Mouse (Mus musculus) embryonic facial prominence, embryonic 14.5 days (tissue): Measurements from ENCODE around the gene Esr2. TPM values are rescaled to one million over a fixed set of nuclear protein-coding genes. Genes with fewer than 3 reads are reported as not detected.
A peak's percentile ranks its signal among the peaks of the same experiment; 100 is the strongest.

ENCODE experiments used
- ATAC-seq: fragments of 200-750 bp; cut with Nextera tagmentation; 2 replicates; pipeline ENCODE4 v1.8.0; 2017; ENCODE audit warnings: low read depth, moderate number of reproducible peaks, moderate TSS enrichment
- DNase-seq: peaks from one replicate; pipeline ENCODE4 v3.0.0-alpha.2; 2015; ENCODE audit warnings: low spot score
- H3K27ac ChIP-seq: fragments of 300-500 bp; sonication (generic); replicated peaks from 2 replicates; pipeline ENCODE4 v1.5.1; 2014; ENCODE audit warnings: low read depth, mild to moderate bottlenecking, low read length, moderate library complexity
- H3K27me3 ChIP-seq: fragments of 300-500 bp; sonication (generic); replicated peaks from 2 replicates; pipeline ENCODE4 v1.6.1; 2014; ENCODE audit warnings: low read length; ENCODE audit not compliant: control insufficient read depth, insufficient read depth
- H3K36me3 ChIP-seq: fragments of 300-500 bp; sonication (generic); 2 replicates; pipeline ENCODE4 v1.6.1; 2014; ENCODE audit warnings: low read length, mixed read lengths; ENCODE audit not compliant: control insufficient read depth, insufficient read depth
- H3K4me1 ChIP-seq: fragments of 300-500 bp; sonication (generic); 2 replicates; pipeline ENCODE4 v1.6.1; 2014; ENCODE audit warnings: antibody characterized with exemption, low read length; ENCODE audit not compliant: control insufficient read depth, insufficient read depth
- H3K4me2 ChIP-seq: fragments of 300-500 bp; sonication (generic); 2 replicates; pipeline ENCODE4 v1.6.1; 2014; ENCODE audit warnings: low read depth, mild to moderate bottlenecking, low read length, moderate library complexity, mixed read lengths
- H3K4me3 ChIP-seq: fragments of 300-500 bp; sonication (generic); 2 replicates; pipeline ENCODE4 v1.5.1; 2014; ENCODE audit warnings: low read depth, mild to moderate bottlenecking, low read length
- H3K9ac ChIP-seq: fragments of 300-500 bp; sonication (generic); 2 replicates; pipeline ENCODE4 v1.6.1; 2014; ENCODE audit warnings: low read depth, mild to moderate bottlenecking, low read length, moderate library complexity, mixed read lengths
- H3K9me3 ChIP-seq: fragments of 300-500 bp; sonication (generic); 2 replicates; pipeline ENCODE4 v1.6.1; 2016; ENCODE audit warnings: low read length; ENCODE audit not compliant: control insufficient read depth
- WGBS: fragments of 180-500 bp; shearing (Covaris S2); extraction: QIAGEN DNeasy Blood & Tissue Kit; methylation state at CpG from one replicate; pipeline ENCODE4 v1.1.7; 2014; 5-methylcytosine and 5-hydroxymethylcytosine counted together
- polyA plus RNA-seq: library from polyadenylated mRNA; unstranded; fragments of >200 nt; fragmentation: Nextera tagmentation; extraction: Ambion mirVana; gene quantifications from 2 replicates; pipeline ENCODE4 v1.2.1, GENCODE M21; 2014

Esr2 gene
- polyA plus RNA-seq, 1 experiment from 2014 or later, result not detected

- no peak overlapping the region for H3K4me3 ChIP-seq
- H3K27me3 ChIP-seq, result no peaks in the 10 kb centered on the region
- DNase-seq, result peak; percentile 11
- H3K27ac ChIP-seq, result no peak overlapping the region
- H3K36me3 ChIP-seq, result no peaks in the 10 kb centered on the region
- H3K9me3 ChIP-seq, result no peaks in the 10 kb centered on the region
- WGBS, result 56% methylated on average over 15 of the region's 15 CpGs
- ATAC-seq, result no peak
- no peak overlapping the region for H3K9ac ChIP-seq
- no peak overlapping the region; the same call in 1 of the 2 replicates for H3K4me2 ChIP-seq
- H3K4me1 ChIP-seq, result peaks cover 6% of the 10 kb centered on the region; the same call in 1 of the 2 replicates
Measured at GRCm38 (mm10) chr12:76085956-76086905, 90.8 kb downstream of the Esr2 start.

- H3K36me3 ChIP-seq, result no peaks in the 10 kb centered on the region; the same call in 1 of the 2 replicates
- H3K27ac ChIP-seq, result no peak overlapping the region
- H3K4me2 ChIP-seq, result no peak overlapping the region
- peaks cover 12% of the 10 kb centered on the region for H3K4me1 ChIP-seq
- no peak overlapping the region for H3K9ac ChIP-seq
- H3K9me3 ChIP-seq, result no peaks in the 10 kb centered on the region
- whole genome bisulfite sequencing, result 59% methylated on average over 9 of the region's 9 CpGs
- ATAC-seq (no peak), DNase-seq (no peak)
- no peaks in the 10 kb centered on the region for H3K27me3 ChIP-seq
- no peak overlapping the region for H3K4me3 ChIP-seq
Measured at GRCm38 (mm10) chr12:76085066-76085465, 92.0 kb downstream of the Esr2 start.

DNA sequence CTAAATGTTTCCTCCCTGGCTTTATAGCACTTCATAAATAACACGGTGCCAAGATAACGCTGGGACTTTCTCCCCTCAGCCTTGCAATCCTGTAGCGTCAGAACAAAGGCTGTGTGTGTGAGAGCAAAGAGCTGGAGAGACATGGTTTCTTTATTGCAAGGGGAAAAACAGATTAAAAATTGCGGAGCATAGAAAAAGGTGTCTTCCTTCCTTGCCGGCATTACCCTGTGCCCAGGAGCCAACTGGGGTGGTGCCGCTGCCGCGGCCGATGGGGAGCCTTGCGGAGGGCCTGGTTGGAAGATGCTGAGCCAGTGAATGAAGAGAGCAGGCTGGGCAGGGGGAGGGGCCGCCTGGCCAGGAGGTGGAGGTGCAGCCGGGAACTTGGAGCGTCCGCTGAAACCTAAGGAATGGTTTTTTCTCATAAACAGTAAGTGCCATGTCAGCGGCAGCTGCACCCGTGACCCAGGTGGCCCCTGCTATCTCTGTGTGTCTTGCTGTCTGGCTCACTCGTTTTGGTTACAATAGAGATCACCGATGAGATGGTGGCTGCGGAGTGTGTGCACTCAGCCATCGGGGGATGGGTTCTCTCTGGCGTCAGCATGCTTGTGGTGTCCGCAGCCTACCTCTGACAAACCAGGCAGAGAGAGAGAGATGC lies 95.4 kb downstream of the Esr2 start:
- Histone ChIP-seq H3K4me1 (peaks cover 12% of the 10 kb centered on the region), H3K36me3 (peaks cover 7% of the 10 kb centered on the region), H3K9ac (peak overlapping the region; percentile 35; the same call in 1 of the 2 replicates), H3K27ac (no peak overlapping the region; the same call in 1 of the 2 replicates), H3K27me3 (no peaks in the 10 kb centered on the region), H3K4me3 (peak overlapping the region; percentile 30), H3K9me3 (no peaks in the 10 kb centered on the region), H3K4me2 (peak overlapping the region; percentile 56)
- peak; percentile 60 for DNase-seq
- peak; percentile 79 for ATAC-seq
- 10% methylated on average over 22 of the region's 22 CpGs for WGBS

GRCm38 (mm10) chr12:76080876-76081556 lies 96.0 kb downstream of the Esr2 start:
- 32% methylated on average over 14 of the region's 14 CpGs for WGBS
- H3K27ac ChIP-seq, result no peak overlapping the region; the same call in 1 of the 2 replicates
- H3K4me2 ChIP-seq, result peak overlapping the region; percentile 56
- peak; percentile 15; the same call in 1 of the 2 replicates for ATAC-seq
- peak; percentile 36 for DNase-seq
- no peaks in the 10 kb centered on the region for H3K9me3 ChIP-seq
- H3K4me3 ChIP-seq, result peak overlapping the region; percentile 30
- H3K27me3 ChIP-seq, result no peaks in the 10 kb centered on the region
- H3K9ac ChIP-seq, result peak overlapping the region; percentile 35; the same call in 1 of the 2 replicates
- peaks cover 12% of the 10 kb centered on the region for H3K4me1 ChIP-seq
- H3K36me3 ChIP-seq, result peaks cover 7% of the 10 kb centered on the region

DNA sequence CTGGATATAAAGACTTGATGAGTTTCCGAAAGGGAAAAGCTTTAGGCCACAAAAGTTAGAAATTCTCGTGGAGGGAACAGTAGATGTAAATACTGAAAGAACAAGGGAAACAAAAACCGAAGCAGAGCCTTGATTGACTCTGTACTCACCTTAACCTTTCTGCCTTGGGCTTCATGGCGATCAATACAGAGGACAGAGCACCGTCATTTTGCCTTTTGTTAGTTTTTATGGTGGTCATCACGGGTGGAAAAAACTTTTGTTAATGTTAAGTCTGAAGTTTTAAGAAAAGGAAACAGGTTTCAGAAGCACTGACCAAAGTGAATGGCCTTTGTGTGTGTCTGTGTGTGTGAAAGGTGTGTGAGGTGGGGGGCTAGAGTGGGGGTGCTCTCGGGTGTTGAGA lies 103.1 kb downstream of the Esr2 start:
- DNase-seq (no peak), ATAC-seq (no peak)
- H3K4me2 ChIP-seq, result peak overlapping the region; percentile 48
- H3K4me1 ChIP-seq, result peaks cover 24% of the 10 kb centered on the region
- no peaks in the 10 kb centered on the region for H3K9me3 ChIP-seq
- H3K27me3 ChIP-seq, result no peaks in the 10 kb centered on the region
- H3K4me3 ChIP-seq, result peak overlapping the region; percentile 14; the same call in 1 of the 2 replicates
- WGBS, result 30% methylated on average over 7 of the region's 7 CpGs
- H3K9ac ChIP-seq, result 0 out of 2 replicates have a peak overlapping the region, but pooled peaks have one; percentile 40
- 0 out of 2 replicates have a peak overlapping the region, but pooled peaks have one; percentile 0 for H3K27ac ChIP-seq
- peaks cover 14% of the 10 kb centered on the region; the same call in 1 of the 2 replicates for H3K36me3 ChIP-seq

DNA sequence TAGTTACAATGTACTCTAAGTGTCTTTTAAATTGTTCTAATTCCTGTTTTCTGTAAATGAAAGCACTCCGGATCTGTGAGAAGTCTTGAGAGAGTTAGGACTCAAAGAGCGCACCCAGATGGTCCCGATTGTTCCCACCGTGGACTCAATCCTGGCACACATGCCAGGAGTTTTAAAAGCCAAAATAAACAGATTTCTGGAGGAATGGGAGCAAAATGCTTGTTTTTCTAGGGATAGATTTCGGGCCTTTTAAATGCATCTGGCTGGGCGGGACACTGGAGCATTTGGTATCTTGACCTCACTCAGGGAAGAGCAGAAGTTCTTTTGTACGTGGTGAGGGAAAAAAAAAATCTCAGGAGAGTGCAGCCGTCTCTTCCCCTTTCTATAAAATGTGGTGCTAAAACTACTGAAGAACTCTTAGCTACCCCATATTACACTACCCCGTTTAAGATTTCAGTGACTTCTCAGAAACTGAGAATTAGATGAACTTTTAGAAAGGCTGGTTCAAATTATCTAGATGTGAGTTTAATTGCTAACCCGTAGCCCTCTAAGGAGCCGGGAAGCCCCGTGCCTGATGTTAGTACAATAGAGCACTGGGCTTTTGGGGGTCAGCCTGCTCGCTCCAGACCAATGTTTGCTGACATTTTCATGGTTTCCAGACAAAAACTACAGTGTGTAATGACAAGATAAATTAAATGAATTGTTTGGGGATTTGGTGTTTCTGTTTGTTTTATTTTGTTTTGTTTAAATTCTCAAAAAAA lies 103.8 kb downstream of the Esr2 start:
- no peaks in the 10 kb centered on the region for H3K27me3 ChIP-seq
- H3K4me1 ChIP-seq, result peaks cover 24% of the 10 kb centered on the region
- peak overlapping the region; percentile 86 for H3K27ac ChIP-seq
- H3K9me3 ChIP-seq, result no peaks in the 10 kb centered on the region
- no peak for ATAC-seq
- peaks cover 10% of the 10 kb centered on the region; the same call in 1 of the 2 replicates for H3K36me3 ChIP-seq
- H3K4me2 ChIP-seq, result peak overlapping the region; percentile 48
- DNase-seq, result peak; percentile 46
- peak overlapping the region; percentile 46 for H3K4me3 ChIP-seq
- WGBS, result 10% methylated on average over 13 of the region's 13 CpGs
- H3K9ac ChIP-seq, result peak overlapping the region; percentile 51

DNA sequence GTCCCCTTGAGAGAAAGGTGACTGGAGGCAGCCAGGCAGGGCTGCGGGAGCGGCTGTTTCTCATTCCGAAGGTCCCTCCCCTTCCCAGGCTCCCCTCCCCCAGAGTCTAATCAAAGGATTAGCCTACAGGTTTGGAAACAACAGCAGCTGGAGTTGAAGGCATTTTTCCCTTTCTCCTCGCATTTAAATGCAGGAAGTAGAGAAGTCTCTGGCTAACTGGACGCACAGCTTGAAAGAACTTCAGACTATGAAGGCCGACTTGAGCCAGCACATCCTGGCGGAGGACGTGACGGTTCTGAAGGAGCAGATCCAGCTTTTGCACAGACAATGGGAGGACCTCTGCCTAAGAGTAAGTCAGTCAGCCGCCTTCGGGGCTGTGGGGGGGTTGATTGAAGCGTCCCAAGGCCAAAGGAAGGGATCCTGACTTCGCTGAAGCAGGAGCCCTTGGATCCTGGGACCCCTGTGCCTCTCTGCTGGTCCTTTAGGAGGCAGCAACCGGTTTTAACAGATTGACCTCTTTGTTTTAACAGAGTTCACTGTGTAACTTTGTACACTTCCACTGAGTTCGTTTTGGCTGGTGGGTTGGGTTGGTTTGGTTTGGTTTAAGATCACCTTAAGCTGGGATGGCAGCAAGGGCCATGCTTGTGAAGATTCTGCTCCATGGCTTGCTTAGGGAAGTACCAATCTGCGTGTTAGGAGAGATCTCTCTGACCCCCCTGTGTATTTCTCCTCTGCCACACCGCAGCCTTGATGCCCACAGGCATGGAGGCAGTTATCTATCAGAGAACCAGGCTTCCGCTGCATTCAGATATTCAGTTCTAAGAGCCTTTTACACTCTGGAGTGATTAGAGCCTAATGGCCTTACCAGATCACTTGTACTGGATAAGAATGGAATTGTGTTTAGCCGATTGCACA lies 104.9 kb downstream of the Esr2 start:
- Histone ChIP-seq H3K9me3 (no peaks in the 10 kb centered on the region), H3K4me1 (peaks cover 24% of the 10 kb centered on the region), H3K9ac (peak overlapping the region; percentile 69), H3K36me3 (peaks cover 10% of the 10 kb centered on the region; the same call in 1 of the 2 replicates), H3K27me3 (no peaks in the 10 kb centered on the region), H3K27ac (peak overlapping the region; percentile 86), H3K4me3 (peak overlapping the region; percentile 46), H3K4me2 (peak overlapping the region; percentile 48)
- 12% methylated on average over 19 of the region's 19 CpGs for WGBS
- DNase-seq (peak; percentile 88), ATAC-seq (peak; percentile 88)
